Mouse (Mus musculus) ES-E14 (cell line): ENCODE measurements at regions not wholly inside any gene's neighbourhood (a gene's known extent, or its start where the extent isn't known, plus 50 kb on each side); places are given as distances from the start of the nearest gene placed in this dataset.

Source experiments
- DNase-seq: peaks from one replicate; pipeline ENCODE4 v3.0.0-alpha.2; 2013; ENCODE audit warnings: low read depth, low spot score
- H3K27ac ChIP-seq: 2 replicates; pipeline ENCODE4 v1.5.1; 2012; ENCODE audit warnings: low read depth, mild to moderate bottlenecking, low read length, moderate library complexity, mixed read lengths; ENCODE audit not compliant: poor library complexity, insufficient read depth, severe bottlenecking
- H3K36me3 ChIP-seq: 2 replicates; pipeline ENCODE4 v1.6.1; 2012; ENCODE audit warnings: mild to moderate bottlenecking, low read length, moderate library complexity, mixed read lengths; ENCODE audit not compliant: control insufficient read depth, poor library complexity, insufficient read depth, severe bottlenecking
- H3K4me1 ChIP-seq, 2 experiments: fragments of 150-350 bp in 1 of 2; sonication (generic) in 1 of 2; 2 replicates each; pipeline ENCODE4 v1.6.1; 2012; ENCODE audit warnings: low read length in 2 of 2, mild to moderate bottlenecking in 1 of 2, mixed read lengths in 1 of 2; ENCODE audit not compliant: control insufficient read depth in 2 of 2, insufficient read depth in 2 of 2, poor library complexity in 1 of 2
- H3K4me3 ChIP-seq, 2 experiments: fragments of 150-350 bp in 1 of 2; sonication (generic) in 1 of 2; 2 replicates each; pipeline ENCODE4 v1.5.1; 2012; ENCODE audit warnings: low read length in 2 of 2, low read depth in 1 of 2, mild to moderate bottlenecking in 1 of 2, mixed read lengths in 1 of 2; ENCODE audit not compliant: insufficient read depth in 1 of 2, poor library complexity in 1 of 2, severe bottlenecking in 1 of 2
- H3K9ac ChIP-seq: 2 replicates; pipeline ENCODE4 v1.6.1; 2012; ENCODE audit warnings: low read depth, mild to moderate bottlenecking, low read length, mixed read lengths; ENCODE audit not compliant: poor library complexity, insufficient read depth, severe bottlenecking
- H3K9me3 ChIP-seq: fragments of 150-350 bp; sonication (generic); 2 replicates; pipeline ENCODE4 v1.6.1; 2012; ENCODE audit warnings: low read depth, mild to moderate bottlenecking, low read length; ENCODE audit not compliant: control insufficient read depth, insufficient read depth
- CHD2 ChIP-seq: IDR thresholded peaks from 2 replicates; pipeline ENCODE4 v1.6.1; 2014; ENCODE audit warnings: mild to moderate bottlenecking, low read depth, low read length, inconsistent platforms
- HCFC1 ChIP-seq: IDR thresholded peaks from 2 replicates; pipeline ENCODE4 v1.6.1; 2012; ENCODE audit warnings: low read length, inconsistent platforms, borderline replicate concordance; ENCODE audit not compliant: insufficient read depth
- MAFK ChIP-seq: IDR thresholded peaks from 2 replicates; pipeline ENCODE4 v1.6.1; 2014; ENCODE audit warnings: mild to moderate bottlenecking, low read depth, low read length, inconsistent platforms; ENCODE audit not compliant: insufficient read depth
- ZC3H11A ChIP-seq: IDR thresholded peaks from 2 replicates; pipeline ENCODE4 v1.6.1; 2012; ENCODE audit warnings: low read depth, mild to moderate bottlenecking, inconsistent platforms, low read length, borderline replicate concordance
- ZNF384 ChIP-seq: IDR thresholded peaks from 2 replicates; pipeline ENCODE4 v1.6.1; 2012; ENCODE audit warnings: low read depth, low read length, inconsistent platforms
- in situ Hi-C, 2 experiments: fragments of 600-800 bp; cut with MboI; formaldehyde crosslinking; loops; one replicate each; pipeline ENCODE4 v1.15.1; 2025; ENCODE audit warnings: low sequenced_read_pairs in 2 of 2, inconsistent platforms in 1 of 2; ENCODE audit not compliant: unreplicated experiment in 2 of 2

GRCm38 (mm10) chr10:21446641-21447040, 69.5 kb downstream of the Aldh8a1 start:
- DNase-seq: no peak
- TF ChIP-seq CHD2: no peak
- no peak for TF ChIP-seq MAFK
- no peak for TF ChIP-seq ZC3H11A
- TF ChIP-seq ZNF384: no peak
- TF ChIP-seq HCFC1: no peak
- Histone ChIP-seq H3K27ac (no peak overlapping the region), H3K4me1 (0 out of 4 replicates have a peak, but pooled peaks cover 0 to 2% of the 10 kb centered on the region in 2 experiments), H3K36me3 (no peaks in the 10 kb centered on the region), H3K9me3 (no peaks in the 10 kb centered on the region), H3K9ac (no peak overlapping the region), H3K4me3 (no peak overlapping the region)
- in situ Hi-C loops: no loop called here

- Histone ChIP-seq H3K36me3 (no peaks in the 10 kb centered on the region), H3K4me1 (0 out of 4 replicates have a peak, but pooled peaks cover 0 to 2% of the 10 kb centered on the region in 2 experiments), H3K9ac (no peak overlapping the region), H3K27ac (no peak overlapping the region), H3K9me3 (no peaks in the 10 kb centered on the region), H3K4me3 (no peak overlapping the region)
- DNase-seq: no peak
- no peak for TF ChIP-seq ZNF384
- in situ Hi-C loops: no loop called here
Observed at GRCm38 (mm10) chr10:21448132-21448531, 71.0 kb downstream of the Aldh8a1 start.

DNA sequence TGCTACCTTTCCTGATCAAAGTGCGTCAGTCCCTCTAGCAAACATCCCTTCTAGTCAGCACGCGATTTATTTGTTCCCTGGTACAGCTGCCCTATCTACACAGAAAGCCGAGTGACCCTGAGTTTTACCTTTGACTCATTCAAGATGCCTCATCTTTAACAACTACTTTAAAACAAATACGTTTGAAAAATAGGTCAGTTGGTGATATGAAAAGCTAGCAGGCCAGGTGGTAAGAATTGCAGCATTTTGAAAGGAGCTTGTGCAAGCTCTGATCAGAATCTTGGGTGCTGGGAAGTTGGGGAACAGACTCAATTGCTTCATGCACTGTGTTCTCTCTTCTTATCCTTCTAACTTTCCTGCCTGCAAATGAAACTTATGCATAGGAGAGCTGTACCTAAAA, 71.9 kb downstream of the Aldh8a1 start:
- TF ChIP-seq ZNF384 (no peak), ZC3H11A (no peak), CHD2 (no peak), MAFK (no peak), HCFC1 (no peak)
- DNase-seq: no peak
- in situ Hi-C loops: no loop called here
- Histone ChIP-seq H3K4me3 (no peak overlapping the region), H3K4me1 (0 out of 4 replicates have a peak, but pooled peaks cover 0 to 2% of the 10 kb centered on the region in 2 experiments), H3K27ac (no peak overlapping the region), H3K36me3 (no peaks in the 10 kb centered on the region), H3K9ac (no peak overlapping the region), H3K9me3 (no peaks in the 10 kb centered on the region)

- no peak for DNase-seq
- H3K27ac ChIP-seq: no peak overlapping the region
- no peaks in the 10 kb centered on the region for H3K36me3 ChIP-seq
- no peak overlapping the region for H3K9ac ChIP-seq
- TF ChIP-seq CHD2 (no peak), HCFC1 (no peak), MAFK (no peak), ZNF384 (no peak), ZC3H11A (no peak)
- no peak overlapping the region for H3K4me3 ChIP-seq
- in situ Hi-C loops: no loop called here
- H3K9me3 ChIP-seq: no peaks in the 10 kb centered on the region
- no peaks in the 10 kb centered on the region; a peak in 1 of 4 replicates for H3K4me1 ChIP-seq
Observed at GRCm38 (mm10) chr10:21452611-21453010, 75.5 kb downstream of the Aldh8a1 start.

DNA sequence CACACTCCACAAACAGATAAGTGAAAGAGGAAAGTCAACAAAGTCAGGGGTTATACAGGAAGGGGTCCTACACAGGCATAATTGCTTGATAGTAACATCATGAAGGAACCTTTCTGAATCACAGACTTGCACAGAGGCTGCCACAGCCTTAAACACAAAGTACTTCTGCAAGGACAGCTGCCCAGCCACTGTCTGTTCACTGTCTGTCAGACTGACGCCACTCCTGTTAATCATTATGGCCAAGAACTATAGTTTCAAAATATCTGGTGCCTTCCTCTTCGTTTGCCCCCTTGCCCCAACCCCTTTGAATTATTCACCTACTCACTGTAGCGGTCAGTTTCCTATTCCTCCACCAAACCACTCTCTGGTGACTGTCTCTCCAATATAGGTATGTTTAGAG, 76.4 kb downstream of the Aldh8a1 start:
- Histone ChIP-seq H3K4me3 (no peak overlapping the region), H3K36me3 (no peaks in the 10 kb centered on the region), H3K9me3 (no peaks in the 10 kb centered on the region), H3K4me1 (no peaks in the 10 kb centered on the region; a peak in 1 of 4 replicates), H3K27ac (no peak overlapping the region), H3K9ac (no peak overlapping the region)
- DNase-seq: no peak
- TF ChIP-seq ZNF384 (no peak), CHD2 (no peak)
- in situ Hi-C loops: no loop called here
